Mouse (Mus musculus) limb, embryonic 10.5 days (tissue): ENCODE measurements at regions not wholly inside any gene's neighbourhood (a gene's known extent, or its start where the extent isn't known, plus 50 kb on each side); places are given as distances from the start of the nearest gene placed in this dataset.
A peak's percentile ranks its signal among the peaks of the same experiment; 100 is the strongest.

Source experiments
- DNase-seq: peaks from one replicate; pipeline ENCODE4 v3.0.0-alpha.2; 2017; ENCODE audit warnings: low spot score
- H3K27ac ChIP-seq: fragments of 300-500 bp; sonication (generic); 2 replicates; pipeline ENCODE4 v1.5.1; 2016; ENCODE audit warnings: mild to moderate bottlenecking
- H3K27me3 ChIP-seq: fragments of 300-500 bp; sonication (generic); 2 replicates; pipeline ENCODE4 v1.6.1; 2016; ENCODE audit warnings: low read depth, mild to moderate bottlenecking; ENCODE audit not compliant: poor library complexity, severe bottlenecking
- H3K36me3 ChIP-seq: fragments of 300-500 bp; sonication (generic); 2 replicates; pipeline ENCODE4 v1.6.1; 2016; ENCODE audit warnings: mild to moderate bottlenecking, moderate library complexity
- H3K4me1 ChIP-seq: fragments of 300-500 bp; sonication (generic); 2 replicates; pipeline ENCODE4 v1.6.1; 2016
- H3K4me3 ChIP-seq: fragments of 300-500 bp; sonication (generic); 2 replicates; pipeline ENCODE4 v1.5.1; 2016; ENCODE audit warnings: mild to moderate bottlenecking, moderate library complexity
- H3K9me3 ChIP-seq: fragments of 300-500 bp; sonication (generic); replicated peaks from 2 replicates; pipeline ENCODE4 v1.6.1; 2016; ENCODE audit warnings: mild to moderate bottlenecking
- WGBS: fragments of 180-500 bp; shearing (Covaris S2); methylation state at CpG from one replicate; pipeline ENCODE4 v1.1.7; 2016; 5-methylcytosine and 5-hydroxymethylcytosine counted together

DNA sequence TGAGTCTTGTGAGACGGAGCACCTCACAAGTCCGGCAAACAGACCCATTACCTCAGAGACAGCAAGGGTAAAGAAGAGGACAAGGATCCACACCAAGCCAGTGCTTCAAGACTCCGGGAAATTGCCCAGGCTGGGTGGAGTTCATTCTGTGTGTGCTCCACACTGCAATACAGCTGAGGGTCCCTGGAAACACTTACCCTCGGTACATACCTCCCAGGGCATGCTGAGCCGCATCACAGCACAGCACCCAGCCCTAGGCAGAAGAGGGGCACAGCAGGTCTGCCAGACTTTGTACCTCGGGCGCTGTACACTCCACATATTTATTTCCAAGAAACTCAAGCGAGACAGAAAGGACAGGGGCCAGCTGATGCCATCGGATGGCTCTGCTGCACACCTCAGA lies 54.5 kb upstream of the Cmc1 start:
- WGBS, result 93% methylated on average over 9 of the region's 9 CpGs
- Histone ChIP-seq H3K4me3 (no peak overlapping the region), H3K4me1 (no peaks in the 10 kb centered on the region), H3K27me3 (no peaks in the 10 kb centered on the region), H3K36me3 (no peaks in the 10 kb centered on the region), H3K9me3 (no peaks in the 10 kb centered on the region), H3K27ac (no peak overlapping the region)
- DNase-seq, result no peak

DNA sequence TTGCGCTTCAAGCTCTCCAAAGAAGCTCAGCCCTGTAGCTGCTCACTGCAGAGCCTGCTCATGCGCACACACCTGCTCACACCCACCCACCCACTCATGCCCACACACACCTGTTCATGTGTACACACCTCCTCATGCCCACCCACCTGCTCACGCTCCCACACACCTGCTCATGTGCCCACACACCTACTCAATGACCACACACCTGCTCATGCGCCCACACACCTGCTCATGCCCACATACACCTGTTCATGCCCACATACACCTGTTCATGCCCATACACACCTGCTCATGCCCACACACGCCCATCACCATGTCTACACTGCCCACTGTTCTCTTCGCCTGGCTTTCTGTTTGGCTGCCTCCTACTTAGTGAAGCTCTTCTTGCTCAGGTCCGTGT lies 56.5 kb upstream of the Cmc1 start:
- no peaks in the 10 kb centered on the region for H3K27me3 ChIP-seq
- H3K4me3 ChIP-seq, result no peak overlapping the region
- H3K9me3 ChIP-seq, result no peaks in the 10 kb centered on the region
- no peak for DNase-seq
- H3K36me3 ChIP-seq, result no peaks in the 10 kb centered on the region
- no peaks in the 10 kb centered on the region for H3K4me1 ChIP-seq
- 93% methylated on average over 7 of the region's 7 CpGs for WGBS
- H3K27ac ChIP-seq, result no peak overlapping the region

DNA sequence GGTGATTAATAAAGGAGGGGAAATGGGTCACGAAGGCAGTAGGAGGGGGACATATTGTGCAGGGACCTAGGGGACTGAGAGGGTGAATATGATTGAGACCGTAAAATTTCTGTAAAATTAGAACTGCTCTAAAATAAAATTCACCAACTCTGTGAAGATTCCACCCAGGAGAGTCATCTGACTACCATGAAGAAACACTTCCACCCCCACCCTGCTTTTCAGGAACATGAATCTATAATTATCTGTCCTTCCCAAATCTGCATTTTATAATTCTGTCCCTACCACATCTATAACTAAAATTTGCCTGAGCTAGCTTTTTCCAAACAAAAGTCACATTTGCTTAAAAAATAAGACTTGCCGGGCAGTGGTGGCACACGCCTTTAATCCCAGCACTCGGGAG lies 69.7 kb upstream of the Cmc1 start:
- H3K27ac ChIP-seq, result no peak overlapping the region
- no peaks in the 10 kb centered on the region for H3K4me1 ChIP-seq
- no peaks in the 10 kb centered on the region for H3K9me3 ChIP-seq
- no peaks in the 10 kb centered on the region for H3K36me3 ChIP-seq
- H3K4me3 ChIP-seq, result no peak overlapping the region
- H3K27me3 ChIP-seq, result no peaks in the 10 kb centered on the region
- 94% methylated on average over 5 of the region's 5 CpGs for WGBS
- DNase-seq, result no peak

DNA sequence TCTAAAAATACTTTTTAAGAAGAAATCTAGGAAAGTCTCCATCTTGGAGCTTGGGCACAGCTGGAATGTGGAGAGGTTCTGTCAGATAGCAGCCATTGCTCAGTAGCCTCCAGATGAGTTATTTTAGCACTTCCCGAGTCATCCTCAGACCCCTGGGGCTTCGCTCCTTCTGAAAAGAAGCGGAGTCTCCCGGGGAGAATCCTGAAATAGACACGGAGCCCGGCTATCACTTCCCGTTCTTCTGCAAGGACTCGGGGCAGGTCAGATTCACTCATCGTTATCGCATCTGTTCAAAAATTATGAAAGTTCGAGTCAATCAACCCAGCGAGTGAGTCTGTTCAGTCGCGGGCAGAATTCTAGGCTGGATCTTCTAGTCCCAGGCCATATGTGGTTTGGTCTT lies 71.2 kb upstream of the Cmc1 start:
- Histone ChIP-seq H3K4me1 (no peaks in the 10 kb centered on the region), H3K27me3 (no peaks in the 10 kb centered on the region), H3K9me3 (no peaks in the 10 kb centered on the region), H3K4me3 (no peak overlapping the region), H3K36me3 (no peaks in the 10 kb centered on the region), H3K27ac (no peak overlapping the region)
- DNase-seq, result no peak
- WGBS, result 91% methylated on average over 14 of the region's 14 CpGs

DNA sequence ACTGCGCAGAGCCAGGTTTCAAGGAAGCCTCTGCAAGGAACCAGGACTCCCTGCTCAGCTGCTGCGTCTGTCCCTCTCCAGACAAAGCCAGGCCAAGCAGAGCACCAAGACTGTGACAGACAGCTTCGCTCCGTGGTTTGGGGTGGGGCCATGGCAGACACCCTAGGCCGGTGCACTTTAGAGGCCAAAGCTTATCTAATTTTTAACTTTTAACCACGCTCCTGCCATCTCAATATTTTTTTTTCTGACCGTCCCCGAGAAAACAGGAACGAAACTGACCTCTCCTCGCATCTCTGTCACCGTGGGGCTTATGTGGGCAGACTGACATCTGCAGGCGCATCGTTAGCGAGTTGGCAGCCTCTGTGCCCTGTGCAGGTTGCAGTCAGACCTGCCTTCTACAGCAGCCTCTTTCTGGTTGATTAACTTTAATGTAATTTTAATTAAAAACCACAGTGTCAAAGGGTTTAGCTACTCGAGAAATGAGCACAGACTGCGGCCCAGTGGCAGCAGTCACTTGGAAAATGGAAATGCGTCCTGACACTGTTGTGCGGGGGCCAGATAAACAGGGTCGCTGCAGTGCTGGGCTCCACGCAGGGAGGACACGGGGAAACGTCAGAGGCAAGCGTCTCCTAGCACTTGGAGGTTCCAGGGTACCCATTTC lies 77.6 kb upstream of the Cmc1 start:
- Histone ChIP-seq H3K36me3 (no peaks in the 10 kb centered on the region), H3K4me1 (no peaks in the 10 kb centered on the region), H3K4me3 (no peak overlapping the region), H3K27ac (no peak overlapping the region), H3K9me3 (no peaks in the 10 kb centered on the region), H3K27me3 (no peaks in the 10 kb centered on the region)
- no peak for DNase-seq
- WGBS, result 67% methylated on average over 23 of the region's 23 CpGs

DNA sequence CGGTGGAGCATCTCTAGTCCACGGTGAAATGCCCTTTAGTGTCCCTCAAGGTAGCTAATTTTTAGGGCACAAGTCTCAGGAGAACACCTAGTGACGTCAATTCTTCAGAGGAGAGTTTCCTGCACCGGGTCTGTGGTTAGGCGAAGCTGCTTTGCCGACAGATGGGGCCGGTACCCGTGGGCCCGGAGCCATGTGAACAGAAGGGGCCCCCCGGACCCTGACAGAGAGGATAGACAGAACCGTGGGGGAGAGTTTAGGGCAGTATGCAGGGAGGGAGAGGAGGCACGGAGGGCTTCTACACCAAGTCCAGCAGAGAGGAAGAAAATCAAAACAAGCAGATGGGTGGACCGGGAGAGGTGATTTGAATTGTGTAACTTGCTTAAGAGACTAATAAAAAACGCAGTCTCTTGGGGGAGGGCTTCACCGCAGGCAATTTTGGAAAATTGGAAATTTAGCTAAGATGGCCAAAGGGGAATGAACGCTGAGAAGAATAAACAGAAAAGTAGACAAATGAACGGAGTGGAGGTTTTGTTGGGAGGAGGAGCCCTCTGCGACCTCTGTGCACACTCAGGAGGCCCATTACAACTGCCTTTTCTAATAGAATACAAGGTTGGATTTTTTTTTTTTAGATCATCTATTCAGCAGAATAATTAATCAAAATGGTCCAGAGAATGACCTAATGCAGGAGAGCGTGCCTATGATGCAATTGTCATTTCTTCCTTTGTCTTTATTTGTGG lies 78.9 kb upstream of the Cmc1 start:
- H3K4me1 ChIP-seq, result no peaks in the 10 kb centered on the region
- H3K27ac ChIP-seq, result no peak overlapping the region
- H3K9me3 ChIP-seq, result no peaks in the 10 kb centered on the region
- DNase-seq, result no peak
- H3K27me3 ChIP-seq, result no peaks in the 10 kb centered on the region
- no peak overlapping the region for H3K4me3 ChIP-seq
- WGBS, result 82% methylated on average over 19 of the region's 19 CpGs
- H3K36me3 ChIP-seq, result no peaks in the 10 kb centered on the region

DNA sequence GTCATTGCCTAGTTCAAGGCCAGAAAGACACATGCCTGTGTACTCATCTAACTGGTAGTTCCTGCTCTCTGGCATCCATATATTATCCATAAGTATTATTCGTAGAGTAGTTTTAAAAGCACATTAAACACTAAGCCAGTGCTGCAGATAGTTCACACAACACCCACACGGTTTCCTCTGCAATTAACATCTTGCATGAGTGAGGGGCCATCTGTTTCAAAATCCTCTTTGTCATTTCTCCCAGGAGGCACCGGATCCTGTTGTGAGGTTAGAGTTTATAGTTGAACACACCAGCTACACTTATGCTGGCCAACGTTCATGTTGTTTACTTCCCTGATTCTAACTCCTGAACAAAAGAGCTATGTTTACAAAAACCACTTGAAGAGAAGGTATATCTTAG lies 90.7 kb upstream of the Cmc1 start:
- DNase-seq, result no peak
- Histone ChIP-seq H3K27me3 (no peaks in the 10 kb centered on the region), H3K4me3 (no peak overlapping the region), H3K9me3 (no peaks in the 10 kb centered on the region), H3K27ac (no peak overlapping the region), H3K36me3 (no peaks in the 10 kb centered on the region), H3K4me1 (peaks cover 7% of the 10 kb centered on the region; the same call in 1 of the 2 replicates)
- WGBS, result 84% methylated on average over 4 of the region's 4 CpGs

DNA sequence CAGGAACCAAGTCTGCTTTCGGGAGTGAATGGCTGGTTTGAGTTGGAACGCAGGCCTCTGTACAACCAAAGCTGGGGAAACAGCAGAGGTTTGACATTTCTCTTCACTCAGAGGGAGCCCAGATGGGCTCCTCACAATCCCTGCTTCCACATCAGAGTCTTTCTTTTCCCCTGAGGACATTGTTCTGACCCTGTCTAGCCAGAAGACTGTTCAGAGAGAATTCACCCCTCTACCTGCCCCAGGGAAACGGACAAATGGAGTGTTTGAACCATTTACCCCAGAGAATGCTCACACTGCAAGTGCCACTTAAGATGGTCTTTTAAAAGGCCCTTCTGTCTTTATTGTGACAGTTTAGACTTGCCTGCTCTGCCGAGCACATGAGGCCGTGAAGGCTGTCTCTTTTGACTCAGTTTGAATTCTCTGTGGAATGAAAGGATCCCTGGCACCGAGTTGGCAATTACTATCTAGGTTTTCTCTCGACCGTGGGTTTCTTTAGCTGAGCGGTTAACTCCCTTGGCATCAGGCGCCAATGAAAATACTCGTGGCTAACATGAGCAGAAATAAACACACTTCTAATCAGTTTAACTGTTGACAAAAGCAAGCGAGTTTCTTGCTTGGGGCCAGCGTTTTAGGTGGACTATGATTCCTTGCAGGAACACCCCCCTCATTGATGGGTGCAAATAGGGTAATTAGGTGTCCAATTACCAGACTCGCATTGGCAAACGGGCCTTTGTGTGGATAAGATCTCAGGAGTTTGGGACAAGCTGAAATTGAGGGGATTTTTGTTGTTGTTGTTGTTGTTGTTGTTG lies 97.0 kb upstream of the Cmc1 start:
- Histone ChIP-seq H3K27ac (no peak overlapping the region), H3K4me1 (peaks cover 14% of the 10 kb centered on the region; the same call in 1 of the 2 replicates), H3K36me3 (no peaks in the 10 kb centered on the region), H3K4me3 (no peak overlapping the region), H3K9me3 (no peaks in the 10 kb centered on the region), H3K27me3 (no peaks in the 10 kb centered on the region)
- WGBS, result 46% methylated on average over 15 of the region's 15 CpGs
- DNase-seq, result no peak

DNA sequence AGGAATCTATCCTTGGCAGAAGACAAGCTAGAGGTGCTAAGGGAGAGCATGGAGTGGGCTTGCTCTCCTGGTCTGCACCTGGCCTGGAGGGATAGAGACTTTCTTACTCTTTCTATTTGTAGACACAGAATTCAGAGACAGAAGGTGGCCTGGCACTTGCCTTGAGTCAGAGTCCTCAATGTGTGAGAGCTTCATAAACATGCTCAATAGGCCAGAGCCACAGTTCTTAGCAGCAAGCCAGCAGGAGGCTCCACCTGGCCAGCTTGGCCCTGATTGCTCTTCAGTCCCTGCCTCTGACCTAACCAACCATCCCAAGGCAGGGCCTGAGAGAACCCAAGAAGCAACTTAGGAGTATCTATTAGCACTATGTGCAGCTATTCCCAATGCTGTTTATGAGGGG lies 103.9 kb upstream of the Cmc1 start:
- Histone ChIP-seq H3K4me1 (peaks cover 5% of the 10 kb centered on the region; the same call in 1 of the 2 replicates), H3K27me3 (no peaks in the 10 kb centered on the region), H3K4me3 (no peak overlapping the region), H3K9me3 (no peaks in the 10 kb centered on the region), H3K36me3 (no peaks in the 10 kb centered on the region), H3K27ac (no peak overlapping the region)
- DNase-seq, result no peak

DNA sequence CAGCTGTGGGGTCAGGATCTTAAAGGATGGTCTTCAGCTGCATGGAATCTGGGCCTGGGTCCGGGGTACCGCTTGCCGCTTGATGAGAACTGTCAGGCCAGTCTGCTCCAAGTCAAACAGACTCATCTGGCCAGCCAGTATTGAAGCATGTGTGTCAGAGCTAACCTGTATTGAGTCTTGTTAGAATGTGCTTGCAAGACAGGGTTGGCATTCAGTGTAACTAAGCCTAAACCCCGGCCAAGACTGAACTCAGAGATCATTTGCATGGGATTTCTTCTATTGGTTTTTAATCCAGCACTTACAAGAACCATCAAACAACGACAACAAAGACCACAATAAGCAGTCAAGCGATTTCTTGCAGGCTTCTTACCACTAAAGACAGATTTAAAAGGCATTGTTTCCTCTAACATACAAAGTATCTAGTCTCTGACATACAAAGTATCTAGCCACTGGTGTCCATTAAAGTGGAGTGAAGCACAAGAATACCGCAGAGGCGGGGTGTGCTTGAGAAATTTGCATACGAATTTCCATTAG lies 105.3 kb upstream of the Cmc1 start:
- WGBS, result 54% methylated on average over 9 of the region's 9 CpGs
- no peaks in the 10 kb centered on the region for H3K36me3 ChIP-seq
- no peaks in the 10 kb centered on the region for H3K27me3 ChIP-seq
- peaks cover 5% of the 10 kb centered on the region; the same call in 1 of the 2 replicates for H3K4me1 ChIP-seq
- H3K9me3 ChIP-seq, result no peaks in the 10 kb centered on the region
- DNase-seq, result no peak
- no peak overlapping the region for H3K4me3 ChIP-seq
- no peak overlapping the region for H3K27ac ChIP-seq

DNA sequence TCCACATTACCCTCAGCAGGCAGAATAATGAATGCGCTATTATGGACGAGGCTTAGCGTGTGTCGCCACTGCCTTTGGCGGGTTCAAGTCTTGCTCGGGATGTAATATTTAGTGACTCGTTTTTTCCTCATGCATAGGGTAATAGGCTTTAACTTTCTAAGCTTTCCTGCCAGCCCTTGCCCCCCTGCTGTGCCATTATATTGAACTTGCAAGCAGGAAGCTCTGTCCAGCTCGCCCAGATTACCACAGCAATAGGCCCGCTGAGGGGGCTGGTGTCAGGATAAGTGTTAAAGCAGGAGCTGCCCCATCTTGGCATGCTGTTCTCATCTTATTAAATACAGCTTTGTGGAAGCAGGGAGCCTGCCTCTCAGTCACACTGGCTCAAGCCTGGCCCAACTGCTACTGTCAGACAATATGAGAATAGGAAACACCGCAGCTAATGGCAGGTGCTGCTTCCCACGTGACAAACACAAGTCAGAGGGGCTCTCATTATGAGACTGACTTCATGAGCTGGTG lies 105.8 kb upstream of the Cmc1 start:
- H3K9me3 ChIP-seq, result no peaks in the 10 kb centered on the region
- H3K4me3 ChIP-seq, result no peak overlapping the region
- H3K27me3 ChIP-seq, result no peaks in the 10 kb centered on the region
- H3K27ac ChIP-seq, result no peak overlapping the region
- peak; percentile 38 for DNase-seq
- H3K4me1 ChIP-seq, result peaks cover 5% of the 10 kb centered on the region; the same call in 1 of the 2 replicates
- H3K36me3 ChIP-seq, result no peaks in the 10 kb centered on the region
- 28% methylated on average over 11 of the region's 11 CpGs for whole genome bisulfite sequencing

DNA sequence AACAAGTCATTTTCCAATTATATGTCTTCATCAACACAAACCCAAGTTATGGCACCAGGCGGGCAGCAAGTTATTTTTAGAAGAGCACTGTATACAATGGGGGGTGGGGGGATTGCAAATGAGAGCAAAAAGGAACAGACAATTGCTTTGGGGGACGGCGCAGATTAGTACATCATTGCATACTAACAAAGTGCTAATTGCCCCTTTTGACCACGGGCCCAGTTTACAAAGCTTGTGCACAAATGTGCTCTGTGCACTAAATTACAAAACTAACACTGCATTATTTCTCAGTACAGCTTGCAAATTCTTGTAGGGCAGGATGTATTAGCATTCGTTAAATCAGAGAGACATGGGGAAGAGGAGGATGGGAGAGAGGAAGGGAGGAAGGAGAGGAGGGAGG lies 116.3 kb upstream of the Cmc1 start:
- Histone ChIP-seq H3K27ac (no peak overlapping the region), H3K36me3 (no peaks in the 10 kb centered on the region), H3K4me3 (no peak overlapping the region), H3K4me1 (no peaks in the 10 kb centered on the region), H3K9me3 (no peaks in the 10 kb centered on the region), H3K27me3 (no peaks in the 10 kb centered on the region)
- 73% methylated on average over 5 of the region's 5 CpGs for WGBS
- no peak for DNase-seq

DNA sequence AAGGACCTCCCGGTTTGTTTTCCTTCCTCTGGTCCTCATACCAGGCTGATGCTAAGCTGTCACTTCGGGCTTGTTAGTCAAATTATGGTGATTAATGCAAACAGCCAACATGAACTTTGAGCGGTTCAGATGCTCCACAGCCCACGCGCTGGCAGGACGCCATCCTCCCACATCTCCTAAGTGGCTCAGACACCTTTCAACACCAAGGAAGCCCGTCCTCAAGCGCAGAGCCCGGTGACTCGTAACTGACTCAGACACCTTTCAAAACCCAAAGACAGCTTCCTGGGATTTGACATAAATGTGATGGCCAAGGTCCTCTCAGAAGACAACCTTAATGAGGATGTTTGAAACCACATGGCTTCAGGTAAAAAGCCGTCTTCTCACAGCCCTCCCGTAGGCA lies 121.7 kb upstream of the Cmc1 start:
- Histone ChIP-seq H3K4me3 (no peak overlapping the region), H3K27me3 (no peaks in the 10 kb centered on the region), H3K27ac (no peak overlapping the region), H3K36me3 (no peaks in the 10 kb centered on the region), H3K4me1 (no peaks in the 10 kb centered on the region), H3K9me3 (no peaks in the 10 kb centered on the region)
- DNase-seq, result no peak
- WGBS, result 81% methylated on average over 12 of the region's 12 CpGs
